Mouse (Mus musculus) kidney, adult 2 months (tissue): Measurements from ENCODE around the gene Klhl25.

Experiments used
- CTCF ChIP-seq: fragments of 200-500 bp; conservative IDR thresholded peaks from 2 replicates; pipeline ENCODE4 v1.5.1; 2011; ENCODE audit warnings: low read depth, mild to moderate bottlenecking, control low read depth, low read length, moderate library complexity, mixed read lengths; ENCODE audit not compliant: insufficient read depth, insufficient read length
- POLR2A ChIP-seq: fragments of 200-500 bp; IDR thresholded peaks from one replicate; pipeline ENCODE4 v1.6.1; 2011; ENCODE audit warnings: low read depth, low read length, control low read depth

DNA sequence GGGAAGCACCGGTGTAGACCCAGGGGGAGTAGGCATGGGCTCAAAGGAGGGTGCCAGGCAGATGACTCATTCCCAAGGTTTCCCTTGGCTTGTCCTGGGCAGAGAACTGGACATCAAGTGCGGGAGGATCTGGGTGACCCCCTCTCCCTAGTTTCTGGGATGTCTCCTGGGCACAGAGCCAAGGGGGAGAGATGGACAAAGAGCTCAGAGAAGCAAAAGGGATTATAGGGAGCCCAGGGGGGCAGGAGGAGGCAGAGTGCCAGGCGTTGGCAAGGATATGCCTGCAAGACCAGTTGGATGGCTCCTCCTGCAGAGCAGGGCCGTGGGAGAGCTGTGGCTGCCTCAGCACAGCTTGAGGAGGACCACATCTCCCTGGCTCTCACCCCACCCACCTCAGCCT is 4.3 kb downstream of the Klhl25 start:
- TF ChIP-seq POLR2A = no peak
- TF ChIP-seq CTCF = no peak
